Mouse (Mus musculus) kidney, adult 2 months (tissue): ENCODE measurements around the gene Dyx1c1. TPM values are rescaled to one million over a fixed set of nuclear protein-coding genes. Genes with fewer than 3 reads are reported as not detected.

ENCODE experiments used
- DNase-seq: peaks from one replicate; pipeline ENCODE4 v3.0.0; 2021
- H3K27ac ChIP-seq: fragments of 200-500 bp; 2 replicates; pipeline ENCODE4 v1.5.1; 2012; ENCODE audit warnings: low read depth, low read length, control low read depth, inconsistent platforms; ENCODE audit not compliant: insufficient read depth
- H3K27me3 ChIP-seq: fragments of 200-500 bp; replicated peaks from 2 replicates; pipeline ENCODE4 v1.6.1; 2012; ENCODE audit warnings: mild to moderate bottlenecking, moderate library complexity, low read length, inconsistent platforms; ENCODE audit not compliant: control insufficient read depth, insufficient read depth
- H3K36me3 ChIP-seq: fragments of 200-500 bp; 2 replicates; pipeline ENCODE4 v1.6.1; 2012; ENCODE audit warnings: mild to moderate bottlenecking, moderate library complexity, low read length, inconsistent platforms; ENCODE audit not compliant: control insufficient read depth, insufficient read depth
- H3K4me1 ChIP-seq: fragments of 200-500 bp; 2 replicates; pipeline ENCODE4 v1.6.1; 2011; ENCODE audit warnings: low read length; ENCODE audit not compliant: control insufficient read depth, insufficient read depth
- H3K4me3 ChIP-seq: fragments of 200-500 bp; 2 replicates; pipeline ENCODE4 v1.5.1; 2011; ENCODE audit warnings: mild to moderate bottlenecking, low read depth, low read length, control low read depth; ENCODE audit not compliant: insufficient read depth
- CTCF ChIP-seq: fragments of 200-500 bp; conservative IDR thresholded peaks from 2 replicates; pipeline ENCODE4 v1.5.1; 2011; ENCODE audit warnings: low read depth, mild to moderate bottlenecking, control low read depth, low read length, moderate library complexity, mixed read lengths; ENCODE audit not compliant: insufficient read depth, insufficient read length
- POLR2A ChIP-seq: fragments of 200-500 bp; IDR thresholded peaks from one replicate; pipeline ENCODE4 v1.6.1; 2011; ENCODE audit warnings: low read depth, low read length, control low read depth
- WGBS: fragments of 180-500 bp; shearing (Covaris S2); methylation state at CpG from one replicate; pipeline ENCODE4 v1.1.7; 2018; 5-methylcytosine and 5-hydroxymethylcytosine counted together
- polyA plus RNA-seq: library from polyadenylated mRNA; depleted of rRNA; stranded (reverse); fragments of >200 nt; gene quantifications from 2 replicates; pipeline ENCODE4 v1.2.3, GENCODE M21; 2012

Dyx1c1 gene
- polyA plus RNA-seq, 1 experiment: 1.1 TPM

- no peak for DNase-seq
- Histone ChIP-seq H3K27ac (no peak overlapping the region), H3K4me3 (no peak overlapping the region), H3K4me1 (peaks cover 16% of the 10 kb centered on the region; the same call in 1 of the 2 replicates), H3K27me3 (no peaks in the 10 kb centered on the region), H3K36me3 (no peaks in the 10 kb centered on the region)
- no peak for TF ChIP-seq POLR2A
- no peak for TF ChIP-seq CTCF
- WGBS: 86% methylated on average over 5 of the region's 5 CpGs
These were observed 34.0 kb downstream of the Dyx1c1 start for GRCm38 (mm10) chr9:72992576-72992975.

- Histone ChIP-seq H3K27me3 (no peaks in the 10 kb centered on the region), H3K4me1 (peaks cover under 1% of the 10 kb centered on the region; the same call in 1 of the 2 replicates), H3K4me3 (no peak overlapping the region), H3K36me3 (no peaks in the 10 kb centered on the region; the same call in 1 of the 2 replicates), H3K27ac (no peak overlapping the region)
- TF ChIP-seq POLR2A (no peak), CTCF (no peak)
- no peak for DNase-seq
These were observed 37.6 kb downstream of the Dyx1c1 start for GRCm38 (mm10) chr9:72996167-72996566.

GRCm38 (mm10) chr9:72996806-72997205 lies 38.2 kb downstream of the Dyx1c1 start:
- no peak overlapping the region for H3K4me3 ChIP-seq
- WGBS: 80% methylated on average over 7 of the region's 7 CpGs

GRCm38 (mm10) chr9:73000487-73000886 lies 41.9 kb downstream of the Dyx1c1 start:
- Histone ChIP-seq H3K4me3 (no peak overlapping the region), H3K27ac (no peak overlapping the region), H3K4me1 (no peaks in the 10 kb centered on the region), H3K36me3 (no peaks in the 10 kb centered on the region; the same call in none of the 2 replicates), H3K27me3 (no peaks in the 10 kb centered on the region)
- no peak for DNase-seq
- 63% methylated on average over 2 of the region's 2 CpGs for WGBS
- TF ChIP-seq POLR2A (no peak), CTCF (0 out of 2 replicates have a peak, but pooled peaks have one; percentile 17)

More at GRCm38 (mm10) chr9:72996806-72997205, 38.2 kb downstream of the Dyx1c1 start:
- no peaks in the 10 kb centered on the region; the same call in 1 of the 2 replicates for H3K36me3 ChIP-seq
- TF ChIP-seq POLR2A: no peak
- no peak for TF ChIP-seq CTCF
- H3K27me3 ChIP-seq: no peaks in the 10 kb centered on the region
- no peaks in the 10 kb centered on the region for H3K4me1 ChIP-seq
- H3K27ac ChIP-seq: no peak overlapping the region
- no peak for DNase-seq

- TF ChIP-seq POLR2A (no peak), CTCF (no peak)
These were observed 42.9 kb downstream of the Dyx1c1 start for GRCm38 (mm10) chr9:73001314-73002011.

GRCm38 (mm10) chr9:73002177-73002576 lies 43.6 kb downstream of the Dyx1c1 start:
- TF ChIP-seq POLR2A: no peak
- TF ChIP-seq CTCF: no peak
- DNase-seq: peak; percentile 19
- H3K4me1 ChIP-seq: no peaks in the 10 kb centered on the region
- peaks cover 4% of the 10 kb centered on the region for H3K36me3 ChIP-seq
- H3K4me3 ChIP-seq: no peak overlapping the region
- H3K27ac ChIP-seq: no peak overlapping the region
- WGBS: 47% methylated on average over 3 of the region's 3 CpGs
- no peaks in the 10 kb centered on the region for H3K27me3 ChIP-seq

More at GRCm38 (mm10) chr9:73001314-73002011, 42.9 kb downstream of the Dyx1c1 start:
- H3K4me3 ChIP-seq: no peak overlapping the region
- H3K27me3 ChIP-seq: no peaks in the 10 kb centered on the region
- H3K4me1 ChIP-seq: no peaks in the 10 kb centered on the region
- DNase-seq: no peak
- H3K36me3 ChIP-seq: peaks cover 2% of the 10 kb centered on the region
- no peak overlapping the region for H3K27ac ChIP-seq
- WGBS: 86% methylated on average over 13 of the region's 13 CpGs

- Histone ChIP-seq H3K27ac (no peak overlapping the region), H3K4me3 (no peak overlapping the region), H3K4me1 (no peaks in the 10 kb centered on the region), H3K36me3 (peaks cover 4% of the 10 kb centered on the region), H3K27me3 (no peaks in the 10 kb centered on the region)
- WGBS: 90% methylated on average over 8 of the region's 8 CpGs
- DNase-seq: no peak
- no peak for TF ChIP-seq POLR2A
- no peak for TF ChIP-seq CTCF
These were observed 45.5 kb downstream of the Dyx1c1 start for GRCm38 (mm10) chr9:73004076-73004475.
